Mouse (Mus musculus) neural tube, embryonic 15.5 days (tissue): ENCODE data around the gene Gabrp. TPM values are rescaled to one million over a fixed set of nuclear protein-coding genes. Genes with fewer than 3 reads are reported as not detected.

ENCODE experiments used
- ATAC-seq: fragments of 200-750 bp; cut with Nextera tagmentation; 2 replicates; pipeline ENCODE4 v1.8.0; 2017; ENCODE audit warnings: mild to moderate bottlenecking, moderate TSS enrichment, moderate library complexity; ENCODE audit not compliant: low FRiP score
- H3K27ac ChIP-seq: fragments of 300-500 bp; sonication (generic); replicated peaks from 2 replicates; pipeline ENCODE4 v1.5.1; 2015; ENCODE audit warnings: mild to moderate bottlenecking, inconsistent platforms
- H3K27me3 ChIP-seq: fragments of 300-500 bp; sonication (generic); replicated peaks from 2 replicates; pipeline ENCODE4 v1.6.1; 2015; ENCODE audit warnings: inconsistent platforms
- H3K36me3 ChIP-seq: fragments of 300-500 bp; sonication (generic); 2 replicates; pipeline ENCODE4 v1.6.1; 2015; ENCODE audit warnings: inconsistent platforms
- H3K4me1 ChIP-seq: fragments of 300-500 bp; sonication (generic); 2 replicates; pipeline ENCODE4 v1.6.1; 2015; ENCODE audit warnings: inconsistent platforms
- H3K4me2 ChIP-seq: fragments of 300-500 bp; sonication (generic); 2 replicates; pipeline ENCODE4 v1.6.1; 2015; ENCODE audit warnings: inconsistent platforms, mild to moderate bottlenecking, moderate library complexity
- H3K4me3 ChIP-seq: fragments of 300-500 bp; sonication (generic); replicated peaks from 2 replicates; pipeline ENCODE4 v1.5.1; 2015; ENCODE audit warnings: mild to moderate bottlenecking, inconsistent platforms
- H3K9ac ChIP-seq: fragments of 300-500 bp; sonication (generic); replicated peaks from 2 replicates; pipeline ENCODE4 v1.6.1; 2015; ENCODE audit warnings: mild to moderate bottlenecking, inconsistent platforms
- H3K9me3 ChIP-seq: fragments of 300-500 bp; sonication (generic); replicated peaks from 2 replicates; pipeline ENCODE4 v1.6.1; 2016; ENCODE audit warnings: inconsistent platforms
- WGBS: fragments of 180-500 bp; shearing (Covaris S2); methylation state at CpG from one replicate; pipeline ENCODE4 v1.1.7; 2015; ENCODE audit warnings: mixed read lengths; 5-methylcytosine and 5-hydroxymethylcytosine counted together
- polyA plus RNA-seq: library from polyadenylated mRNA; unstranded; fragments of >200 nt; fragmentation: Nextera tagmentation; extraction: Ambion mirVana; gene quantifications from 2 replicates; pipeline ENCODE4 v1.2.1, GENCODE M21; 2015

Gene Gabrp
- polyA plus RNA-seq, 1 experiment from 2014 or later = not detected

- Histone ChIP-seq H3K27ac (no peak overlapping the region), H3K4me1 (no peaks in the 10 kb centered on the region), H3K4me2 (no peak overlapping the region), H3K9ac (no peak overlapping the region), H3K9me3 (no peaks in the 10 kb centered on the region), H3K4me3 (no peak overlapping the region), H3K27me3 (no peaks in the 10 kb centered on the region), H3K36me3 (no peaks in the 10 kb centered on the region)
- no peak for ATAC-seq
These were observed 8.3 kb downstream of the Gabrp start for GRCm38 (mm10) chr11:33570413-33570812.

GRCm38 (mm10) chr11:33563921-33564320, 14.8 kb downstream of the Gabrp start:
- Histone ChIP-seq H3K4me2 (no peak overlapping the region), H3K36me3 (no peaks in the 10 kb centered on the region), H3K9ac (no peak overlapping the region), H3K27ac (no peak overlapping the region), H3K4me1 (no peaks in the 10 kb centered on the region), H3K9me3 (no peaks in the 10 kb centered on the region), H3K27me3 (no peaks in the 10 kb centered on the region), H3K4me3 (no peak overlapping the region)
- WGBS = 89% methylated on average over 2 of the region's 2 CpGs
- no peak for ATAC-seq

- Histone ChIP-seq H3K4me2 (no peak overlapping the region), H3K36me3 (no peaks in the 10 kb centered on the region), H3K9ac (no peak overlapping the region), H3K4me1 (no peaks in the 10 kb centered on the region), H3K27ac (no peak overlapping the region), H3K4me3 (no peak overlapping the region), H3K9me3 (no peaks in the 10 kb centered on the region), H3K27me3 (no peaks in the 10 kb centered on the region)
- 82% methylated on average over 8 of the region's 8 CpGs for WGBS
- ATAC-seq = no peak
These were observed 24.6 kb downstream of the Gabrp start for GRCm38 (mm10) chr11:33554123-33554522.

GRCm38 (mm10) chr11:33550861-33551560, 27.7 kb downstream of the Gabrp start:
- H3K4me1 ChIP-seq = no peaks in the 10 kb centered on the region
- H3K4me2 ChIP-seq = no peak overlapping the region
- no peak overlapping the region for H3K9ac ChIP-seq
- no peaks in the 10 kb centered on the region for H3K36me3 ChIP-seq
- H3K27ac ChIP-seq = no peak overlapping the region
- H3K27me3 ChIP-seq = no peaks in the 10 kb centered on the region
- WGBS = 78% methylated on average over 14 of the region's 14 CpGs
- H3K9me3 ChIP-seq = no peaks in the 10 kb centered on the region
- no peak for ATAC-seq
- H3K4me3 ChIP-seq = no peak overlapping the region

GRCm38 (mm10) chr11:33547386-33547785, 31.4 kb downstream of the Gabrp start:
- no peak overlapping the region for H3K27ac ChIP-seq

GRCm38 (mm10) chr11:33544945-33545344, 33.8 kb downstream of the Gabrp start:
- WGBS = 100% methylated on average over 2 of the region's 2 CpGs

More at GRCm38 (mm10) chr11:33547386-33547785, 31.4 kb downstream of the Gabrp start:
- 75% methylated on average over 2 of the region's 2 CpGs for WGBS
- no peak for ATAC-seq
- Histone ChIP-seq H3K4me3 (no peak overlapping the region), H3K4me2 (no peak overlapping the region), H3K9ac (no peak overlapping the region), H3K27me3 (no peaks in the 10 kb centered on the region), H3K4me1 (no peaks in the 10 kb centered on the region), H3K9me3 (no peaks in the 10 kb centered on the region), H3K36me3 (no peaks in the 10 kb centered on the region)

GRCm38 (mm10) chr11:33544121-33544520, 34.6 kb downstream of the Gabrp start:
- no peak for ATAC-seq
- no peak overlapping the region for H3K9ac ChIP-seq
- H3K4me2 ChIP-seq = no peak overlapping the region
- no peaks in the 10 kb centered on the region for H3K36me3 ChIP-seq
- H3K27me3 ChIP-seq = no peaks in the 10 kb centered on the region
- H3K9me3 ChIP-seq = no peaks in the 10 kb centered on the region
- no peak overlapping the region for H3K4me3 ChIP-seq
- H3K4me1 ChIP-seq = 0 out of 2 replicates have a peak, but pooled peaks cover 8% of the 10 kb centered on the region
- 61% methylated on average over 11 of the region's 11 CpGs for WGBS
- H3K27ac ChIP-seq = no peak overlapping the region

More at GRCm38 (mm10) chr11:33544945-33545344, 33.8 kb downstream of the Gabrp start:
- Histone ChIP-seq H3K4me2 (no peak overlapping the region), H3K9ac (no peak overlapping the region), H3K9me3 (no peaks in the 10 kb centered on the region), H3K27me3 (no peaks in the 10 kb centered on the region), H3K27ac (no peak overlapping the region), H3K4me1 (0 out of 2 replicates have a peak, but pooled peaks cover 8% of the 10 kb centered on the region), H3K36me3 (no peaks in the 10 kb centered on the region), H3K4me3 (no peak overlapping the region)
- ATAC-seq = no peak

- Histone ChIP-seq H3K4me2 (no peak overlapping the region), H3K9me3 (no peaks in the 10 kb centered on the region), H3K9ac (no peak overlapping the region), H3K4me1 (0 out of 2 replicates have a peak, but pooled peaks cover 11% of the 10 kb centered on the region), H3K36me3 (no peaks in the 10 kb centered on the region), H3K27me3 (no peaks in the 10 kb centered on the region), H3K4me3 (no peak overlapping the region), H3K27ac (no peak overlapping the region)
- no peak for ATAC-seq
- 86% methylated on average over 5 of the region's 5 CpGs for WGBS
These were observed 41.2 kb downstream of the Gabrp start for GRCm38 (mm10) chr11:33537390-33538125.

- Histone ChIP-seq H3K4me3 (no peak overlapping the region), H3K27me3 (no peaks in the 10 kb centered on the region), H3K36me3 (no peaks in the 10 kb centered on the region), H3K9ac (no peak overlapping the region), H3K27ac (no peak overlapping the region), H3K9me3 (no peaks in the 10 kb centered on the region), H3K4me2 (no peak overlapping the region), H3K4me1 (0 out of 2 replicates have a peak, but pooled peaks cover 11% of the 10 kb centered on the region)
- ATAC-seq = no peak
- 93% methylated on average over 3 of the region's 3 CpGs for WGBS
These were observed 42.1 kb downstream of the Gabrp start for GRCm38 (mm10) chr11:33536636-33537035.

GRCm38 (mm10) chr11:33534541-33534940, 44.2 kb downstream of the Gabrp start:
- WGBS = 90% methylated on average over 4 of the region's 4 CpGs
- Histone ChIP-seq H3K27ac (no peak overlapping the region), H3K36me3 (no peaks in the 10 kb centered on the region), H3K9me3 (no peaks in the 10 kb centered on the region), H3K9ac (no peak overlapping the region), H3K4me2 (no peak overlapping the region), H3K4me3 (no peak overlapping the region), H3K27me3 (no peaks in the 10 kb centered on the region), H3K4me1 (0 out of 2 replicates have a peak, but pooled peaks cover 3% of the 10 kb centered on the region)
- ATAC-seq = no peak

- Histone ChIP-seq H3K9me3 (no peaks in the 10 kb centered on the region), H3K9ac (no peak overlapping the region), H3K4me3 (no peak overlapping the region), H3K4me2 (no peak overlapping the region), H3K4me1 (0 out of 2 replicates have a peak, but pooled peaks cover 3% of the 10 kb centered on the region), H3K27ac (no peak overlapping the region), H3K36me3 (no peaks in the 10 kb centered on the region), H3K27me3 (no peaks in the 10 kb centered on the region)
- ATAC-seq = no peak
- 51% methylated on average over 3 of the region's 3 CpGs for WGBS
These were observed 45.2 kb downstream of the Gabrp start for GRCm38 (mm10) chr11:33533577-33533976.

- Histone ChIP-seq H3K9me3 (no peaks in the 10 kb centered on the region), H3K4me2 (no peak overlapping the region), H3K27me3 (no peaks in the 10 kb centered on the region), H3K36me3 (no peaks in the 10 kb centered on the region), H3K9ac (no peak overlapping the region), H3K4me3 (no peak overlapping the region), H3K27ac (no peak overlapping the region), H3K4me1 (peaks cover 8% of the 10 kb centered on the region)
- 72% methylated on average over 2 of the region's 2 CpGs for WGBS
- no peak for ATAC-seq
These were observed 49.2 kb downstream of the Gabrp start for GRCm38 (mm10) chr11:33529576-33529975.
